Mouse (Mus musculus): ENCODE results near the gene Peli3. TPM values are rescaled to one million over a fixed set of nuclear protein-coding genes. Genes with fewer than 3 reads are reported as not detected.

Peli3 gene
- polyA plus RNA-seq, 1 experiment = 3.9 TPM

DNA sequence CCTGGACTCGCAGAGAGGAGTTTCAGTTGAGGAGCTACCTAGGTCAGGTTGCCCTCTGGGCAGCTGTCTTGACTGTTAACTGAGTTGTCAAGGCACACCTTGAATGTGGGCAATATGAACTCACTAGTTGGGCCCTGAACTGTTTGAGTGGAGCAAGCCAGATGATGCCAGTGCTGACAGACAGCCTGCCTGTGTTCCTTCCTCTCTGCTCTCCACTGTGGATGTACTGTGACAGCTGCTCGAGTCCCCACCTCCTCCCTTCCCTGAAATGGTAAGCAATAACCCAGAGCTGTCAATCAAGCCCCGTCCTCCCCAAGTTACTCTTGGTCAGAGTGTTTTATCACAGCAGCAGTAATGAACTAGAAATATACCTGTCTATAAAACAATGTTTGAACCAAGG is 43.0 kb downstream of the Peli3 start:
- Histone ChIP-seq H3K4me3 (ENCODE audit: low read depth, low read length) (no peak overlapping the region), H3K9ac (ENCODE audit: low read depth, poor library complexity, severe bottlenecking) (no peak overlapping the region), H3K36me3 (ENCODE audit: control insufficient read depth, insufficient read depth, low read length, poor library complexity, severe bottlenecking) (no peaks in the 10 kb centered on the region), H3K27ac (ENCODE audit: insufficient read depth, low read length) (no peak overlapping the region), H3K4me1 (ENCODE audit: control insufficient read depth, insufficient read depth, low read length) (no peaks in the 10 kb centered on the region), H3K27me3 (ENCODE audit: control insufficient read depth, insufficient read depth, low read length, poor library complexity, severe bottlenecking) (no peaks in the 10 kb centered on the region), H3K9me3 (replicated peaks; ENCODE audit: control insufficient read depth, insufficient read depth, low read length, poor library complexity, severe bottlenecking) (no peaks in the 10 kb centered on the region)
- TF ChIP-seq POLR2A (IDR thresholded peaks at IDR 0.05; ENCODE audit: insufficient read depth, low read length) (no peak), CTCF (IDR thresholded peaks at IDR 0.05; ENCODE audit: low read depth, low read length) (no peak), EP300 (IDR thresholded peaks at IDR 0.05; ENCODE audit: insufficient read depth, low read depth, low read length) (no peak)

DNA sequence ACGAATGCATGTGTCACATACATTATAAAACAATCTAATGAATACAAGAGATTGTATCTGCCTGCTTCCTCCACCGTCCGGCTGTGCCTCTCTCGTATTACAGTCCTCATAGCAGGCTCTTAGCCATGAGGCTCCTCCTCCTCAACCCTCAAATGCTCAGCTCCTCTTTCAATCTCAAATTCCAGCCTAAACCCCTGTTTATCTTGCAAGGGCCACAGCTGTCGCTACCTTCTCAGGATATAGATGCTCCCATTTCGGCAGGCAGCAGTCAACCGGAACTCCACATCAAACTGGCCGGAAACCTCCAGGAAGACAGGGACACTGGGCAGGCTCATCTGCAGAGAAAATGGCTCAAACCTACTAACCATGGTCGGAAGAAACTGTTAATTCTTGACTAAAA is 44.0 kb downstream of the Peli3 start:
- Histone ChIP-seq H3K4me1 (ENCODE audit: control insufficient read depth, insufficient read depth, low read length) (no peaks in the 10 kb centered on the region), H3K27me3 (ENCODE audit: control insufficient read depth, insufficient read depth, low read length, poor library complexity, severe bottlenecking) (no peaks in the 10 kb centered on the region), H3K4me3 (ENCODE audit: low read depth, low read length) (no peak overlapping the region), H3K36me3 (ENCODE audit: control insufficient read depth, insufficient read depth, low read length, poor library complexity, severe bottlenecking) (no peaks in the 10 kb centered on the region), H3K27ac (ENCODE audit: insufficient read depth, low read length) (no peak overlapping the region), H3K9ac (ENCODE audit: low read depth, poor library complexity, severe bottlenecking) (no peak overlapping the region), H3K9me3 (replicated peaks; ENCODE audit: control insufficient read depth, insufficient read depth, low read length, poor library complexity, severe bottlenecking) (no peaks in the 10 kb centered on the region)
- TF ChIP-seq EP300 (IDR thresholded peaks at IDR 0.05; ENCODE audit: insufficient read depth, low read depth, low read length) (no peak), CTCF (IDR thresholded peaks at IDR 0.05; ENCODE audit: low read depth, low read length) (no peak), POLR2A (IDR thresholded peaks at IDR 0.05; ENCODE audit: insufficient read depth, low read length) (no peak)

GRCm38 (mm10) chr19:4896780-4897520 is 46.0 kb downstream of the Peli3 start:
- H3K4me3 ChIP-seq (ENCODE audit: low read depth, low read length) = peak overlapping the region; percentile 1; the same call in 1 of the 2 replicates

GRCm38 (mm10) chr19:4891798-4892197 is 51.1 kb downstream of the Peli3 start:
- Histone ChIP-seq H3K4me3 (ENCODE audit: low read depth, low read length) (no peak overlapping the region), H3K36me3 (ENCODE audit: control insufficient read depth, insufficient read depth, low read length, poor library complexity, severe bottlenecking) (no peaks in the 10 kb centered on the region), H3K9ac (ENCODE audit: low read depth, poor library complexity, severe bottlenecking) (no peak overlapping the region), H3K27ac (ENCODE audit: insufficient read depth, low read length) (no peak overlapping the region), H3K9me3 (replicated peaks; ENCODE audit: control insufficient read depth, insufficient read depth, low read length, poor library complexity, severe bottlenecking) (no peaks in the 10 kb centered on the region), H3K27me3 (ENCODE audit: control insufficient read depth, insufficient read depth, low read length, poor library complexity, severe bottlenecking) (no peaks in the 10 kb centered on the region), H3K4me1 (ENCODE audit: control insufficient read depth, insufficient read depth, low read length) (no peaks in the 10 kb centered on the region)
- no peak for TF ChIP-seq EP300 (IDR thresholded peaks at IDR 0.05; ENCODE audit: insufficient read depth, low read depth, low read length)
- TF ChIP-seq POLR2A (IDR thresholded peaks at IDR 0.05; ENCODE audit: insufficient read depth, low read length) = no peak
- no peak for TF ChIP-seq CTCF (IDR thresholded peaks at IDR 0.05; ENCODE audit: low read depth, low read length)

More at GRCm38 (mm10) chr19:4896780-4897520, 46.0 kb downstream of the Peli3 start:
- H3K27ac ChIP-seq (ENCODE audit: insufficient read depth, low read length) = no peak overlapping the region
- no peaks in the 10 kb centered on the region for H3K9me3 ChIP-seq (replicated peaks; ENCODE audit: control insufficient read depth, insufficient read depth, low read length, poor library complexity, severe bottlenecking)
- no peaks in the 10 kb centered on the region for H3K36me3 ChIP-seq (ENCODE audit: control insufficient read depth, insufficient read depth, low read length, poor library complexity, severe bottlenecking)
- no peak overlapping the region for H3K9ac ChIP-seq (ENCODE audit: low read depth, poor library complexity, severe bottlenecking)
- no peaks in the 10 kb centered on the region for H3K4me1 ChIP-seq (ENCODE audit: control insufficient read depth, insufficient read depth, low read length)
- H3K27me3 ChIP-seq (ENCODE audit: control insufficient read depth, insufficient read depth, low read length, poor library complexity, severe bottlenecking) = no peaks in the 10 kb centered on the region
- TF ChIP-seq EP300 (IDR thresholded peaks at IDR 0.05; ENCODE audit: insufficient read depth, low read depth, low read length) (0 out of 2 replicates have a peak, but pooled peaks have one; percentile 42), POLR2A (IDR thresholded peaks at IDR 0.05; ENCODE audit: insufficient read depth, low read length) (no peak)

DNA sequence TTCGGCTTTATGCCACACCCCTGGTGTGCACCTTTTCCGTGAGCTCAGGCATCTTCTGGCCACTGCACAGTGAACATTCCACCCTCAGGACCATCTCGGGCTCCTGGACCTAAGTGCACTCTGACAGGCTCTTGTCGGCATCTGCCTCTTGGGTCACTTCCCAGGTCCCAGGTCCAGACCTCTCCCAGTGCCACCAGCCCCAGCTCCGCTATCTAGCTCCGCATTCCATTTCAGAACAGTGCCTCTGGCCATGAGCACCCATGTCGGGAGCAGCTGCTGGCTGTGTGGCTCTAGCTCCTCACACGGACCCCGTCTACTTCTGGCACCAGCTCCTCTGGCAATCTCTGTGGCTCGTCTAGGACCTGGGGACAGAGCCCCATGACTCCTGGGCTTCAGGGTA is 53.1 kb downstream of the Peli3 start:
- Histone ChIP-seq H3K27ac (ENCODE audit: insufficient read depth, low read length) (no peak overlapping the region), H3K36me3 (ENCODE audit: control insufficient read depth, insufficient read depth, low read length, poor library complexity, severe bottlenecking) (no peaks in the 10 kb centered on the region), H3K9me3 (replicated peaks; ENCODE audit: control insufficient read depth, insufficient read depth, low read length, poor library complexity, severe bottlenecking) (no peaks in the 10 kb centered on the region), H3K4me3 (ENCODE audit: low read depth, low read length) (no peak overlapping the region), H3K9ac (ENCODE audit: low read depth, poor library complexity, severe bottlenecking) (no peak overlapping the region), H3K27me3 (ENCODE audit: control insufficient read depth, insufficient read depth, low read length, poor library complexity, severe bottlenecking) (no peaks in the 10 kb centered on the region), H3K4me1 (ENCODE audit: control insufficient read depth, insufficient read depth, low read length) (no peaks in the 10 kb centered on the region)
- TF ChIP-seq EP300 (IDR thresholded peaks at IDR 0.05; ENCODE audit: insufficient read depth, low read depth, low read length) (no peak), CTCF (IDR thresholded peaks at IDR 0.05; ENCODE audit: low read depth, low read length) (no peak), POLR2A (IDR thresholded peaks at IDR 0.05; ENCODE audit: insufficient read depth, low read length) (no peak)

DNA sequence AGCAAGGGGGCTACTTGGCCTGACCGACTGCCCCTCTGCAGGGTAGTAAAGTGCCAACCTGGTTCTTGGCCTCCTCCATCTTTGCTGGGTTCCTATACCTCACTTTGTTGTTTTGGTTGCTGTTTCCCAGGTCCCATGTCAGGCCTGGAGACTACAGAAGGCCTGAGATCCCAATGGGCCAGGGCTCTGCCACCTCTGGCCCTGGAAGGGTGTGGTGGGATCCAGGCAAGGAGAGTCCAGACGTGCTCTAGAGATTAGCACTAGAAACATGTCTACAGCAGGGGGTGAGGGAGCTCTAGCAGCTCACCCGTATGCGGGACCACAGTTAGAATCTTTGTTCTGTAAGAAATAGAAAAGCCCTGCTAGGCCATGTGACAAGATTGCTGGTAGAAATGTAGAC is 59.0 kb downstream of the Peli3 start:
- no peak overlapping the region for H3K27ac ChIP-seq (ENCODE audit: insufficient read depth, low read length)
- H3K4me3 ChIP-seq (ENCODE audit: low read depth, low read length) = no peak overlapping the region
- H3K4me1 ChIP-seq (ENCODE audit: control insufficient read depth, insufficient read depth, low read length) = no peaks in the 10 kb centered on the region
- H3K36me3 ChIP-seq (ENCODE audit: control insufficient read depth, insufficient read depth, low read length, poor library complexity, severe bottlenecking) = no peaks in the 10 kb centered on the region
- no peak overlapping the region for H3K9ac ChIP-seq (ENCODE audit: low read depth, poor library complexity, severe bottlenecking)
- no peak for TF ChIP-seq CTCF (IDR thresholded peaks at IDR 0.05; ENCODE audit: low read depth, low read length)
- TF ChIP-seq POLR2A (IDR thresholded peaks at IDR 0.05; ENCODE audit: insufficient read depth, low read length) = no peak
- no peaks in the 10 kb centered on the region for H3K27me3 ChIP-seq (ENCODE audit: control insufficient read depth, insufficient read depth, low read length, poor library complexity, severe bottlenecking)
- H3K9me3 ChIP-seq (replicated peaks; ENCODE audit: control insufficient read depth, insufficient read depth, low read length, poor library complexity, severe bottlenecking) = no peaks in the 10 kb centered on the region

Other genes with a start within 250 kb of the Peli3 start
- 0.32 and 0.87 TPM in 2 replicates for gene Gm960, start 244.5 kb downstream of the Peli3 start, polyA plus RNA-seq (2011; ENCODE audit: insufficient read depth, insufficient read length, low read depth, missing spikeins)
- gene Sptbn2, start 232.0 kb downstream of the Peli3 start, polyA plus RNA-seq (2011; ENCODE audit: insufficient read depth, insufficient read length, low read depth, missing spikeins) = 13.5 and 13.7 TPM in 2 replicates
- 7.2 and 7.4 TPM in 2 replicates for gene Rbm4b, start 186.6 kb downstream of the Peli3 start, polyA plus RNA-seq (2011; ENCODE audit: insufficient read depth, insufficient read length, low read depth, missing spikeins)
- gene Rbm4, start 149.2 kb downstream of the Peli3 start, polyA plus RNA-seq (2011; ENCODE audit: insufficient read depth, insufficient read length, low read depth, missing spikeins) = 67.6 and 72.7 TPM in 2 replicates
- gene Gm21992, start 131.5 kb downstream of the Peli3 start, polyA plus RNA-seq (2011; ENCODE audit: insufficient read depth, insufficient read length, low read depth, missing spikeins) = 22.2 and 23.5 TPM in 2 replicates
- gene Rbm14, start 131.5 kb downstream of the Peli3 start, polyA plus RNA-seq (2011; ENCODE audit: insufficient read depth, insufficient read length, low read depth, missing spikeins) = 79.2 and 85.2 TPM in 2 replicates
- gene Ccs, start 103.8 kb downstream of the Peli3 start, polyA plus RNA-seq (2011; ENCODE audit: insufficient read depth, insufficient read length, low read depth, missing spikeins) = 36.6 and 37.3 TPM in 2 replicates
- gene Ccdc87, start 103.8 kb downstream of the Peli3 start, polyA plus RNA-seq (2011; ENCODE audit: insufficient read depth, insufficient read length, low read depth, missing spikeins) = 0.27 TPM in 1 of 2 replicates, not detected in the other
- gene Ctsf, start 88.0 kb downstream of the Peli3 start, polyA plus RNA-seq (2011; ENCODE audit: insufficient read depth, insufficient read length, low read depth, missing spikeins) = 13.5 and 13.6 TPM in 2 replicates
- 4.5 and 4.8 TPM in 2 replicates for gene Actn3, start 65.2 kb downstream of the Peli3 start, polyA plus RNA-seq (2011; ENCODE audit: insufficient read depth, insufficient read length, low read depth, missing spikeins)
- gene Zdhhc24, start 64.5 kb downstream of the Peli3 start, polyA plus RNA-seq (2011; ENCODE audit: insufficient read depth, insufficient read length, low read depth, missing spikeins) = 8.2 and 10.3 TPM in 2 replicates
- 3.9 and 5.3 TPM in 2 replicates for gene Bbs1, start 36.5 kb downstream of the Peli3 start, polyA plus RNA-seq (2011; ENCODE audit: insufficient read depth, insufficient read length, low read depth, missing spikeins)
- 129 and 139 TPM in 2 replicates for gene Dpp3, start 14.8 kb downstream of the Peli3 start, polyA plus RNA-seq (2011; ENCODE audit: insufficient read depth, insufficient read length, low read depth, missing spikeins)
- 126 and 135 TPM in 2 replicates for gene Mrpl11, start 19.0 kb upstream of the Peli3 start, polyA plus RNA-seq (2011; ENCODE audit: insufficient read depth, insufficient read length, low read depth, missing spikeins)
- 0.24 and 0.27 TPM in 2 replicates for gene Npas4, start 47.2 kb upstream of the Peli3 start, polyA plus RNA-seq (2011; ENCODE audit: insufficient read depth, insufficient read length, low read depth, missing spikeins)
- 16.8 and 18.5 TPM in 2 replicates for gene Slc29a2, start 80.7 kb upstream of the Peli3 start, polyA plus RNA-seq (2011; ENCODE audit: insufficient read depth, insufficient read length, low read depth, missing spikeins)
- 8.9 and 10.9 TPM in 2 replicates for gene B4gat1, start 95.7 kb upstream of the Peli3 start, polyA plus RNA-seq (2011; ENCODE audit: insufficient read depth, insufficient read length, low read depth, missing spikeins)
- gene AC124502.3, start 95.8 kb upstream of the Peli3 start, polyA plus RNA-seq (2011; ENCODE audit: insufficient read depth, insufficient read length, low read depth, missing spikeins) = not detected in 2 replicates
- gene Brms1, start 98.2 kb upstream of the Peli3 start, polyA plus RNA-seq (2011; ENCODE audit: insufficient read depth, insufficient read length, low read depth, missing spikeins) = 22.3 and 24.0 TPM in 2 replicates
- gene Rin1, start 107.4 kb upstream of the Peli3 start, polyA plus RNA-seq (2011; ENCODE audit: insufficient read depth, insufficient read length, low read depth, missing spikeins) = 19.2 and 22.7 TPM in 2 replicates
- gene Cd248, start 125.0 kb upstream of the Peli3 start, polyA plus RNA-seq (2011; ENCODE audit: insufficient read depth, insufficient read length, low read depth, missing spikeins) = 3.1 and 3.7 TPM in 2 replicates
- gene Tmem151a, start 142.4 kb upstream of the Peli3 start, polyA plus RNA-seq (2011; ENCODE audit: insufficient read depth, insufficient read length, low read depth, missing spikeins) = 6.2 and 8.3 TPM in 2 replicates
- gene Yif1a, start 145.4 kb upstream of the Peli3 start, polyA plus RNA-seq (2011; ENCODE audit: insufficient read depth, insufficient read length, low read depth, missing spikeins) = 40.6 and 47.3 TPM in 2 replicates
- 3.3 and 3.7 TPM in 2 replicates for gene Cnih2, start 155.4 kb upstream of the Peli3 start, polyA plus RNA-seq (2011; ENCODE audit: insufficient read depth, insufficient read length, low read depth, missing spikeins)
- gene Rab1b, start 163.9 kb upstream of the Peli3 start, polyA plus RNA-seq (2011; ENCODE audit: insufficient read depth, insufficient read length, low read depth, missing spikeins) = 70.5 and 75.3 TPM in 2 replicates
- 24.5 and 24.7 TPM in 2 replicates for gene Klc2, start 175.4 kb upstream of the Peli3 start, polyA plus RNA-seq (2011; ENCODE audit: insufficient read depth, insufficient read length, low read depth, missing spikeins)